Mouse (Mus musculus) kidney, postnatal 0 days (tissue): ENCODE measurements at regions not wholly inside any gene's neighbourhood (a gene's known extent, or its start where the extent isn't known, plus 50 kb on each side); places are given as distances from the start of the nearest gene placed in this dataset.

Source experiments
- ATAC-seq: fragments of 200-750 bp; cut with Nextera tagmentation; replicated peaks from 2 replicates; pipeline ENCODE4 v1.8.0; 2017; ENCODE audit warnings: low read depth, moderate number of reproducible peaks, moderate TSS enrichment, moderate library complexity; ENCODE audit not compliant: low FRiP score
- DNase-seq: peaks from one replicate; pipeline ENCODE4 v3.0.0-alpha.2; 2016; ENCODE audit warnings: low spot score
- H3K27ac ChIP-seq: fragments of 300-500 bp; sonication (generic); 2 replicates; pipeline ENCODE4 v1.5.1; 2014; ENCODE audit warnings: mild to moderate bottlenecking
- H3K27me3 ChIP-seq: fragments of 300-500 bp; sonication (generic); 2 replicates; pipeline ENCODE4 v1.6.1; 2014; ENCODE audit warnings: low read length, mixed read lengths; ENCODE audit not compliant: insufficient read depth
- H3K36me3 ChIP-seq: fragments of 300-500 bp; sonication (generic); 2 replicates; pipeline ENCODE4 v1.6.1; 2014; ENCODE audit warnings: low read length, mixed read lengths; ENCODE audit not compliant: insufficient read depth
- H3K4me1 ChIP-seq: fragments of 300-500 bp; sonication (generic); replicated peaks from 2 replicates; pipeline ENCODE4 v1.6.1; 2014; ENCODE audit warnings: antibody characterized with exemption, low read length, mixed read lengths; ENCODE audit not compliant: insufficient read depth
- H3K4me2 ChIP-seq: fragments of 300-500 bp; sonication (generic); 2 replicates; pipeline ENCODE4 v1.6.1; 2014; ENCODE audit warnings: mild to moderate bottlenecking, low read length, moderate library complexity, mixed read lengths
- H3K4me3 ChIP-seq: fragments of 300-500 bp; sonication (generic); replicated peaks from 2 replicates; pipeline ENCODE4 v1.5.1; 2014; ENCODE audit warnings: low read depth, low read length
- H3K9ac ChIP-seq: fragments of 300-500 bp; sonication (generic); 2 replicates; pipeline ENCODE4 v1.6.1; 2014; ENCODE audit warnings: low read depth, low read length
- H3K9me3 ChIP-seq: fragments of 300-500 bp; sonication (generic); replicated peaks from 2 replicates; pipeline ENCODE4 v1.6.1; 2016; ENCODE audit warnings: low read length, inconsistent platforms, mixed read lengths
- CTCF ChIP-seq: IDR thresholded peaks from 2 replicates; pipeline ENCODE4 v1.5.1; 2016; ENCODE audit warnings: antibody characterized with exemption, low read depth, mild to moderate bottlenecking, moderate library complexity
- WGBS: fragments of 180-500 bp; shearing (Covaris S2); extraction: QIAGEN DNeasy Blood & Tissue Kit; methylation state at CpG from one replicate; pipeline ENCODE4 v1.1.7; 2014; 5-methylcytosine and 5-hydroxymethylcytosine counted together

- ATAC-seq (no peak), DNase-seq (no peak)
- no peaks in the 10 kb centered on the region for H3K9me3 ChIP-seq
- no peaks in the 10 kb centered on the region for H3K4me1 ChIP-seq
- no peak for TF ChIP-seq CTCF
- H3K36me3 ChIP-seq = no peaks in the 10 kb centered on the region
- 64% methylated on average over 6 of the region's 6 CpGs for WGBS
- H3K27ac ChIP-seq = no peak overlapping the region
- no peak overlapping the region for H3K4me3 ChIP-seq
- H3K4me2 ChIP-seq = no peak overlapping the region
- H3K27me3 ChIP-seq = no peaks in the 10 kb centered on the region
- no peak overlapping the region for H3K9ac ChIP-seq
These were observed 442.9 kb upstream of the Trpc7 start for GRCm38 (mm10) chr13:57338676-57339075.

GRCm38 (mm10) chr13:57336596-57336995, 440.8 kb upstream of the Trpc7 start:
- DNase-seq (no peak), ATAC-seq (no peak)
- Histone ChIP-seq H3K36me3 (no peaks in the 10 kb centered on the region), H3K9ac (no peak overlapping the region), H3K4me1 (no peaks in the 10 kb centered on the region), H3K4me3 (no peak overlapping the region), H3K4me2 (no peak overlapping the region), H3K27ac (no peak overlapping the region), H3K9me3 (no peaks in the 10 kb centered on the region), H3K27me3 (no peaks in the 10 kb centered on the region)
- TF ChIP-seq CTCF = no peak
- WGBS = 91% methylated on average over 8 of the region's 8 CpGs

GRCm38 (mm10) chr13:57332976-57333375, 437.2 kb upstream of the Trpc7 start:
- H3K4me2 ChIP-seq = no peak overlapping the region
- no peaks in the 10 kb centered on the region for H3K36me3 ChIP-seq
- no peak overlapping the region for H3K4me3 ChIP-seq
- H3K27ac ChIP-seq = no peak overlapping the region
- no peaks in the 10 kb centered on the region for H3K27me3 ChIP-seq
- H3K4me1 ChIP-seq = no peaks in the 10 kb centered on the region
- no peak for TF ChIP-seq CTCF
- DNase-seq (no peak), ATAC-seq (no peak)
- WGBS = 57% methylated on average over 5 of the region's 5 CpGs
- H3K9ac ChIP-seq = no peak overlapping the region
- no peaks in the 10 kb centered on the region for H3K9me3 ChIP-seq

GRCm38 (mm10) chr13:57331868-57332267, 436.1 kb upstream of the Trpc7 start:
- no peak for DNase-seq
- no peak for TF ChIP-seq CTCF
- no peak for ATAC-seq
- H3K4me1 ChIP-seq = no peaks in the 10 kb centered on the region
- no peaks in the 10 kb centered on the region for H3K9me3 ChIP-seq
- H3K27me3 ChIP-seq = no peaks in the 10 kb centered on the region
- no peak overlapping the region for H3K9ac ChIP-seq
- 64% methylated on average over 5 of the region's 5 CpGs for WGBS
- no peak overlapping the region for H3K4me3 ChIP-seq
- no peak overlapping the region for H3K4me2 ChIP-seq
- H3K27ac ChIP-seq = no peak overlapping the region
- H3K36me3 ChIP-seq = no peaks in the 10 kb centered on the region

- Histone ChIP-seq H3K27ac (no peak overlapping the region), H3K9ac (no peak overlapping the region), H3K4me2 (no peak overlapping the region), H3K36me3 (no peaks in the 10 kb centered on the region), H3K4me3 (no peak overlapping the region), H3K9me3 (no peaks in the 10 kb centered on the region), H3K4me1 (no peaks in the 10 kb centered on the region), H3K27me3 (no peaks in the 10 kb centered on the region)
- ATAC-seq = no peak
- DNase-seq = no peak
- no peak for TF ChIP-seq CTCF
- WGBS = 85% methylated on average over 6 of the region's 6 CpGs
These were observed 429.6 kb upstream of the Trpc7 start for GRCm38 (mm10) chr13:57325306-57325925.

GRCm38 (mm10) chr13:57316211-57317005, 420.6 kb upstream of the Trpc7 start:
- no peak for DNase-seq

More at GRCm38 (mm10) chr13:57316211-57317005, 420.6 kb upstream of the Trpc7 start:
- Histone ChIP-seq H3K4me2 (no peak overlapping the region), H3K9ac (no peak overlapping the region), H3K27me3 (no peaks in the 10 kb centered on the region), H3K36me3 (no peaks in the 10 kb centered on the region), H3K4me3 (no peak overlapping the region), H3K4me1 (no peaks in the 10 kb centered on the region), H3K9me3 (no peaks in the 10 kb centered on the region), H3K27ac (no peak overlapping the region)
- no peak for TF ChIP-seq CTCF
- 40% methylated on average over 11 of the region's 11 CpGs for WGBS
- no peak for ATAC-seq
